Mouse (Mus musculus): ENCODE data around the gene Eif4g3.
A peak's percentile ranks its signal among the peaks of the same experiment; 100 is the strongest.

Gene Eif4g3

GRCm38 (mm10) chr4:138216200-138216890, 223.5 kb downstream of the Eif4g3 start, which contains the start of gene Hp1bp3:
Gene Hp1bp3, plus strand, starts transcription at chr4:138216296.
- no peak for DNase-seq (ENCODE audit: extremely low read depth, low read depth, low spot score)

- DNase-seq (ENCODE audit: extremely low read depth, low read depth, low spot score): peak; percentile 55
Measured at GRCm38 (mm10) chr4:138216891-138217392, 224.1 kb downstream of the Eif4g3 start.

- DNase-seq (ENCODE audit: extremely low read depth, low read depth, low spot score): no peak
Measured at GRCm38 (mm10) chr4:138217441-138217840, 224.6 kb downstream of the Eif4g3 start.

DNA sequence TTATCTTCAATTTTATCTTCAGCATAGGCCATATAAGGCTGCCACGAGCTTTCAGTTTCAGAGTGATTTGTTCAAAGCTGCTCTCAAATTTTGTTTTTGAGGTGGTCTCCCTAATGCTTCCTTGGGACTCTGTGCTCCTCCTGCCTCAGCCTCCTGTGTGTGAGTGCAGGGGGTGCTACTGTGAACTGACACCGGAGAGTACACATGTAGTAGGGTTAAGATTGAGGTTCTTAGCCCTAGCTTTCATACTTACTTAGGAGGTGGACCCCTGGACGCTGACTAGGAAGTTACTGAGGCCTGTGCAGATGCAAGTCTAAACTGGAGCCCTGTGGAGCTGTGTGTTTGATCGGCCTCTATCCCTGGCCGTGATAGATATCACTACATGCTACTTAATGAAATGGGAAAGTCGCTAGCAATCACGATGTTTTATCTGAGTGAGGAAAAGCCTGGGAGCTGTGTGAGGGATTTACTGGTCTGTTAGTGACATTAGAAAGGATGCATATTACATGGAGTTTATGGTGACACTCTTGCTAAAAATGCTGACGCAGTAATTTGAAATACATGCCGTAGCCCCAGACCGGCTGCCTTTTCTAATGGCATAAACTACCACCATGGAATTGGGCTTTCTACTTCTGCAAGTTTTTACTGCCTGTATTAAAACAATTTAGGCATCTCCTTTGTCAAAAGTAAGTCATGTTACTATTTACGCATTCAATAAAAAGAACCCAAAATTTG, 225.3 kb downstream of the Eif4g3 start:
- DNase-seq (ENCODE audit: extremely low read depth, low read depth, low spot score): no peak

- no peak for DNase-seq (ENCODE audit: extremely low read depth, low read depth, low spot score)
Measured at GRCm38 (mm10) chr4:138219331-138219730, 226.5 kb downstream of the Eif4g3 start.

DNA sequence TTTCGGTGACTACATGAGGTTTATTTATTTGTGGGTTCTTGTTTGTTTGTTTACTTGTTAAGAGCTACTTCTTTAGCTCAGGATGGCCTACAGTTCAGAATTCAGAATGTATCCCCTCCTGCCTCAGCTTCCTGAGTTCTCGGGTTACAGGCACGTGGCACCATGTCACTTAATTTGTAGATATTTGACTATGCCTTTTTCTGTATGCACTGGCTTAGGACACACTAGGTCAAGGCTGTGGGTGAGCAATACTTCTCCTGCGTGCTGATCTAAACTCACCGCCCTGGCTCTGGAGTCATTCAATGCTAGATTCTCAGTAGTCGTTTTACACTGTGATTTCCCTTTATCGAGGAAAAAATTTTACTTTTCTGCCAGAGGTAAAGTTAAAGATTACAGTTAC, 227.9 kb downstream of the Eif4g3 start:
- DNase-seq (ENCODE audit: extremely low read depth, low read depth, low spot score): no peak

DNA sequence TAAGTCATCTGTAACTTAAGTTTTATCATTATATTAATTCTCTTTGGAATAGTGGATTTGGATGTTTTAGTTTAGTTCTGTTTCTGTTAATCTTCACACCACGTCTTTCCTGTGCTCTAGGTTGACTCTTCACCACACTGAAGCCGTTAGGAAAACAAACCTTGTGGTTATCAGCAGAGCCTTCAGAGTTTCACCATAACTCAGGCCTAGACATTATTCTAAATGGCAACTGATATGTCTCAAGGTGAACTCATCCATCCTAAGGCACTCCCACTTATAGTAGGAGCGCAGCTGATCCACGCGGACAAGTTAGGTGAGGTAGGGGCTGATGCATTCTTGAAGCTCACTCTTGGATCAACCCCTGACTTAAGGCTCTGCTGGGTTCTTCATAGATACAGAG, 228.6 kb downstream of the Eif4g3 start:
- no peak for DNase-seq (ENCODE audit: extremely low read depth, low read depth, low spot score)

DNA sequence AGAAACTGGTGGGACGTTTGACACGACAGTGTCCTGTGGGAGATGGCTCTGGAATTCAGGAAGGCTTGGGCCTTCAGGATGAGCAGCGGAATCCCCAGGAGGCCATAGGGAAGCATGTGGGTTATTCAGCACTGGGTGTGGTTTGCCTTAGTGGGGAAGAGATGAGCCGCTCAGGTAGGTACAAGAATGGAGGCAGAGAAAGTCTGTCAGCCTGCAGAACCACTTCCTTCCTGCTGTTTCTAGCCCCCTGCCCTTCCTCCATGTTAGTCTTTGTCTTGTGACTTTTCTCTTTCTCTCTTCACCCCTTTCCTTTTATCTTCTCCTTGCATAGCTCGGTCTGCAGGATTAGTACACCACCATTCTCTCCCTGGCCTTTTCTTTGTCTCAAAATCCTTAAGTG, 229.6 kb downstream of the Eif4g3 start:
- no peak for DNase-seq (ENCODE audit: extremely low read depth, low read depth, low spot score)

- no peak for DNase-seq (ENCODE audit: extremely low read depth, low read depth, low spot score)
Measured at GRCm38 (mm10) chr4:138223623-138224022, 230.8 kb downstream of the Eif4g3 start.

DNA sequence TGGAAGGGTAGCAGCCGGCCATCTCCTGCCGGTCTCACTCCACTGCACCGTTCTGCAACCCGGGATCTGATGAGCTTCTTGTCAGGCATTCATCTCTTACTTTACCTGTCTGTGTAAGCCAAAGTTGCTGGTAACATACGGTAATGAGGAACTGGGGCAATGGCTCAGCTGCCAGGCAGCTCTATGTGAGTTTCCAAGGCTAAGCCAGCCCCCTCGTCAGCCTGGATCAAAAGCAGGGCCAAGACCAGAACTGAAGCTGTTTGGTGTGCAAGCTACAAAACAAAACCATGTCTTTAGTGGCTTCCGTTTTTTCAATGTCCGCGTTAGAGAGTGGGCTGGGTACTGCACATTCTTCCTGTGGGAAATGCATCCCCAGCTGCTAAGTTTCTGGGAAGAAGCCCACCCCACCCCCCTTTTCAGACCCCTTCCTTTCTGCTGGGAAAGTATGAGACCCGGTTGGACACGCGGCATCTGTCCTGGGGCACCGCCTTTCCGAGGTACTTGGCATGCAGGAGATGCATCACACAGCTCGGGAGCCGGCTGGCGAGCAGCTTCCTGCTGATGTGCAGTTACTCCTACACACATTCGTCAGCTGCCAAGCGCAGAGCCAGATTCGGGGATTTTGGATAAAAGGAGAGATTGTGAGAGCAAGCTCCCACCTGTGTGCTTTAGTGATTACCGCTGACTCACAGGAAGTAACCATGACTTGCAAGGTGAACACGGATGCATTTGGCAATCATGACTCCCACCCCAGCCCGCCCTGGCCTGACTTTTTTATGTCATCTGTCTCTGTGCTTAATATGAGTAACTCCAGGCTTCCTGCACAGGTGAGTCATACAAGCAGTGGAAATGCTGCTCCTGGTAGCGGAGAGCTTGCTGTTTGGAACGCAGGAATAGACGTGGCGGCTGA, 254.2 kb downstream of the Eif4g3 start:
- peak; percentile 28 for DNase-seq (ENCODE audit: extremely low read depth, low read depth, low spot score)

DNA sequence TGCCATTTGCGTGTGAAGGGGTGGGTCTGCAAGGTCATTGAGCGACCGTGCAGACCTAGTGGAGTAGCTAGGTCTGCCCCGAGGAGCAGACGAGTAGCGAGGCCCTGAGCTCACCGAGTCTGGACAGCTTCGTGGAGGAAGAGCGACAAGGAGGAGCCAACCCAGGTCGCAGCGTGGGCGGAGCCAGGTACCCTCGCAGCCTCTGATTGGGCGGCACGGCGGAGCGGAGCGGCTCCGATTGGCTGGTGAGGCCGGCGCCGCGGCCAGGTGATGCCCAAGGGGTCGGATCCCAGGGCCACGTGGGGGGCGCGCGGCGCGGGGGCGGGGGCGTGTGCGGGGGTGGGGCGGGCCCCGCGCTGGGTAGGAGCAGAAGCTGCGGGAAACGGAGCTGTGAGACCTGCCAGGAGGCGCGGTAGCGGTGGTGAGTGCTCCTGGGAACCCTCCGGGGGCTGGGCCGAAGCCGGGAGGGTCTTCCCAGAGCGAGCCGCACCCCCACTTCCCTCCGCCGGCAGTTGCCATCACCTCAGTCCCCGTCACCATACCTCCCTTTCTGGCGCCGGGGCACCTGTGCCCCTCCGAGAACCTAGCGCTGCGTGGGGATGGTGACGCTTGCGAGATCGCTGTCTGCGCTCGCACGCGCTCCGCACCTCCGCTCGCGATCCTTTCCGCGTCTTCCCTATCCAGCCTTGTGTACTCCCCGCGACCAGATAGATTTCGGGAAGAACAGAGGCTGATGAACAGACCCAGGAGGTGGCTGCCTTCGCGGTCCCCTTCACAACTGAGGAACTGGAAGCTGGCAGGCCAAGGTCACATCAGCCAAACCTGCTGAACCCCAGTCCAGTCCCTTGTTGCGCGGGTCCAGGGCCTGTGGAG, 257.5 kb downstream of the Eif4g3 start, which contains the start of the genes Sh2d5 and Kif17:
Sh2d5 (plus strand) TSS at position 316 of the 873 bp plus-strand sequence.
Kif17 (plus strand) TSS at position 348 of the 873 bp plus-strand sequence.
- no peak for DNase-seq (ENCODE audit: extremely low read depth, low read depth, low spot score)

DNA sequence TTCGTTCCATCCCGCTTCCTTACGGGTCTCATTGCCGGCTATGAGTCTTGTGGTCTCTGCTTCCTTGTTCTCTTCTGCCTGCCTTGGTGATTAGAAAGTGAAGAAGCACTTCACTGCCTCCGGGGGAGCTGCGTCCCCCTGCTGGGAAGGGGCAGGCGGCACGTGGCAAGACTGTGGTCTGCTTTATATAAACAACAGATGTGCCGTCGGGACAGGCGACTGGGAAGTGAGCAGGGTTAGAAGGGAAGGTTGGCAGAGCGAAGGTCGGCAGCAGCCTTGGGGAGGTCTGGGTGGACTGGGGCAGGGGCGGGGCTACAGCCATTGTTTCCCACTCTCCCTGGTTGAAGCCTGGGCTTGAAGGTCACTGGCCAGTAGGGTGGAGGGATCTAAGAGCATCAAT, 259.0 kb downstream of the Eif4g3 start:
- no peak for DNase-seq (ENCODE audit: extremely low read depth, low read depth, low spot score)

- DNase-seq (ENCODE audit: extremely low read depth, low read depth, low spot score): no peak
Measured at GRCm38 (mm10) chr4:138252231-138252630, 259.4 kb downstream of the Eif4g3 start.

DNA sequence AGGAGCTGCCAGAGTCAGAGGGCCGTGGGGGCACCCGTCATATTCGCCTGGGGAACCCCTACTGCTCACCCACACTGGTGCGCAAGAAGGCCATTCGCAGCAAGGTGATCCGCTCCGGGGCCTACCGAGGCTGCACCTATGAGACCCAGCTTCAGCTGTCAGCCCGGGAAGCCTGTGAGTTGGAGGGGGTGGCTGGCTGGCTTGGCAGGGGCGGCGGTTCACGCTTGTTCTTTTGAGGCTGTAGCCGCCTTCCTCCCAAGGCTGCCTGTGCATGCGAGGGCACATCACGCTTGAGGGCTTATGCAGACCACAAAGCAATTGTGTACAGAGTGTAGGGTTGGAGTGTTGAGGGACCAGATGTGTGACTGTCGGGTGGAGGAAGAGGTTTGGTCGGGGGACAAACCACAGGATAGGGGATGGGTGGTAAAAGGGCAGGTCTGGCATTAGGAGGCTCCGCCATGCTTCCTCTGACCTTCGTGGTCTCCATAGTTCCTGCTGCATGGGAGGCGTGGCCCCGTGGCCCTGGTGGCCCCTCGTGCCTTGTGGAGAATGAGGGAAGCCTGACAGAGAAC, 264.4 kb downstream of the Eif4g3 start:
- DNase-seq (ENCODE audit: extremely low read depth, low read depth, low spot score): no peak

Measured in fat pad, adult 2 months (tissue).